Mouse (Mus musculus): ENCODE measurements around the gene Map3k10. TPM values are rescaled to one million over a fixed set of nuclear protein-coding genes. Genes with fewer than 3 reads are reported as not detected.
A peak's percentile ranks its signal among the peaks of the same experiment; 100 is the strongest.

The Map3k10 gene
- 1.7 and 4.3 TPM in 2 replicates for total RNA-seq (2015)
- 3.4 and 5.2 TPM in 2 replicates for total RNA-seq (2017)

- ATAC-seq (replicated peaks; ENCODE audit: poor library complexity) = peak; percentile 96
Observed at GRCm38 (mm10) chr7:27674522-27675221, at the start of gene Map3k10. Map3k10 (minus strand) TSS chr7:27674598.

GRCm38 (mm10) chr7:27721951-27722350, 47.6 kb upstream of the Map3k10 start:
- ATAC-seq (replicated peaks; ENCODE audit: poor library complexity) = no peak

GRCm38 (mm10) chr7:27710402-27710801, 36.0 kb upstream of the Map3k10 start:
- no peak for ATAC-seq (replicated peaks; ENCODE audit: poor library complexity)

GRCm38 (mm10) chr7:27696711-27697110, 22.3 kb upstream of the Map3k10 start:
- no peak for ATAC-seq (replicated peaks; ENCODE audit: poor library complexity)

- ATAC-seq (replicated peaks; ENCODE audit: poor library complexity) = peak; percentile 54
Observed at GRCm38 (mm10) chr7:27691076-27691475, 16.7 kb upstream of the Map3k10 start.

GRCm38 (mm10) chr7:27688815-27689612, 14.6 kb upstream of the Map3k10 start, which contains the start of gene Zfp607b:
Zfp607b (plus strand) TSS chr7:27689340.
- peak; percentile 94 for ATAC-seq (replicated peaks; ENCODE audit: poor library complexity)

- ATAC-seq (replicated peaks; ENCODE audit: poor library complexity) = no peak
Observed at GRCm38 (mm10) chr7:27688246-27688788, 13.9 kb upstream of the Map3k10 start.

GRCm38 (mm10) chr7:27687836-27688235, 13.4 kb upstream of the Map3k10 start:
- ATAC-seq (replicated peaks; ENCODE audit: poor library complexity) = no peak

GRCm38 (mm10) chr7:27687043-27687442, 12.6 kb upstream of the Map3k10 start:
- no peak for ATAC-seq (replicated peaks; ENCODE audit: poor library complexity)

GRCm38 (mm10) chr7:27685681-27686080, 11.3 kb upstream of the Map3k10 start:
- 0 out of 2 replicates have a peak, but pooled peaks have one; percentile 20 for ATAC-seq (replicated peaks; ENCODE audit: poor library complexity)

- no peak for ATAC-seq (replicated peaks; ENCODE audit: poor library complexity)
Observed at GRCm38 (mm10) chr7:27685220-27685619, 10.8 kb upstream of the Map3k10 start.

GRCm38 (mm10) chr7:27683218-27683617, 8.8 kb upstream of the Map3k10 start:
- ATAC-seq (replicated peaks; ENCODE audit: poor library complexity) = no peak

GRCm38 (mm10) chr7:27675222-27675612, 819 bp upstream of the Map3k10 start:
- no peak for ATAC-seq (replicated peaks; ENCODE audit: poor library complexity)

- ATAC-seq (replicated peaks; ENCODE audit: poor library complexity) = no peak
Observed at GRCm38 (mm10) chr7:27674195-27674521, 240 bp downstream of the Map3k10 start.

GRCm38 (mm10) chr7:27673575-27674131, 745 bp downstream of the Map3k10 start:
- peak; percentile 36 for ATAC-seq (replicated peaks; ENCODE audit: poor library complexity)

GRCm38 (mm10) chr7:27673064-27673574, 1.3 kb downstream of the Map3k10 start:
- ATAC-seq (replicated peaks; ENCODE audit: poor library complexity) = no peak

GRCm38 (mm10) chr7:27662038-27662437, 12.4 kb downstream of the Map3k10 start:
- no peak for ATAC-seq (replicated peaks; ENCODE audit: poor library complexity)

- ATAC-seq (replicated peaks; ENCODE audit: poor library complexity) = peak; percentile 53; the same call in 1 of the 2 replicates
Observed at GRCm38 (mm10) chr7:27658712-27659663, 15.4 kb downstream of the Map3k10 start.

GRCm38 (mm10) chr7:27657824-27658395, 16.5 kb downstream of the Map3k10 start:
- ATAC-seq (replicated peaks; ENCODE audit: poor library complexity) = no peak

GRCm38 (mm10) chr7:27656600-27656999, 17.8 kb downstream of the Map3k10 start:
- no peak for ATAC-seq (replicated peaks; ENCODE audit: poor library complexity)

Measured in megakaryocyte progenitor cell, adult 5-6 weeks (primary cell).